Mouse (Mus musculus) embryo, embryonic 11.5 days (tissue): Measurements from ENCODE around the gene Zcchc17.
A peak's percentile ranks its signal among the peaks of the same experiment; 100 is the strongest.

Source experiments
- DNase-seq: peaks from one replicate; pipeline ENCODE4 v3.0.0-alpha.2; 2012; ENCODE audit warnings: low read depth, low spot score

The Zcchc17 gene

GRCm38 (mm10) chr4:130283826-130284225, 75.9 kb downstream of the Zcchc17 start:
- DNase-seq: no peak

GRCm38 (mm10) chr4:130282856-130283255, 76.9 kb downstream of the Zcchc17 start:
- no peak for DNase-seq

- no peak for DNase-seq
Measured at GRCm38 (mm10) chr4:130279105-130279504, 80.6 kb downstream of the Zcchc17 start, which contains the start of gene Serinc2. TSS of gene Serinc2 (minus strand) at chr4:130279205.

GRCm38 (mm10) chr4:130276573-130277176, 83.1 kb downstream of the Zcchc17 start:
- DNase-seq: no peak

- no peak for DNase-seq
Measured at GRCm38 (mm10) chr4:130275823-130276105, 84.0 kb downstream of the Zcchc17 start.

- no peak for DNase-seq
Measured at GRCm38 (mm10) chr4:130275016-130275822, 84.5 kb downstream of the Zcchc17 start.

- peak; percentile 57 for DNase-seq
Measured at GRCm38 (mm10) chr4:130274346-130275015, 85.3 kb downstream of the Zcchc17 start.

GRCm38 (mm10) chr4:130273698-130274345, 85.9 kb downstream of the Zcchc17 start:
- no peak for DNase-seq

- DNase-seq: no peak
Measured at GRCm38 (mm10) chr4:130270611-130271347, 89.0 kb downstream of the Zcchc17 start.

- DNase-seq: no peak
Measured at GRCm38 (mm10) chr4:130270089-130270488, 89.7 kb downstream of the Zcchc17 start.

GRCm38 (mm10) chr4:130268736-130269135, 91.0 kb downstream of the Zcchc17 start:
- DNase-seq: no peak

GRCm38 (mm10) chr4:130267069-130267468, 92.7 kb downstream of the Zcchc17 start:
- no peak for DNase-seq

- DNase-seq: no peak
Measured at GRCm38 (mm10) chr4:130266601-130267000, 93.1 kb downstream of the Zcchc17 start.
